Mouse (Mus musculus) midbrain, embryonic 15.5 days (tissue): ENCODE measurements at regions not wholly inside any gene's neighbourhood (a gene's known extent, or its start where the extent isn't known, plus 50 kb on each side); places are given as distances from the start of the nearest gene placed in this dataset.
"Not testable (repeated sequence)": the region's sequence is repeated elsewhere in the genome, so short reads cannot be mapped to it uniquely, and the experiment has no call there.

Experiments used
- ATAC-seq: fragments of 200-750 bp; cut with Nextera tagmentation; replicated peaks from 2 replicates; pipeline ENCODE4 v1.8.0; 2017; ENCODE audit warnings: moderate TSS enrichment
- H3K27ac ChIP-seq: fragments of 300-500 bp; sonication (generic); 2 replicates; pipeline ENCODE4 v1.5.1; 2015; ENCODE audit warnings: mild to moderate bottlenecking, inconsistent platforms
- H3K27me3 ChIP-seq: fragments of 300-500 bp; sonication (generic); replicated peaks from 2 replicates; pipeline ENCODE4 v1.6.1; 2015; ENCODE audit warnings: inconsistent platforms
- H3K36me3 ChIP-seq: fragments of 300-500 bp; sonication (generic); replicated peaks from 2 replicates; pipeline ENCODE4 v1.6.1; 2015; ENCODE audit warnings: inconsistent platforms
- H3K4me1 ChIP-seq: fragments of 300-500 bp; sonication (generic); 2 replicates; pipeline ENCODE4 v1.6.1; 2015; ENCODE audit warnings: inconsistent platforms
- H3K4me2 ChIP-seq: fragments of 300-500 bp; sonication (generic); 2 replicates; pipeline ENCODE4 v1.6.1; 2015; ENCODE audit warnings: inconsistent platforms, mild to moderate bottlenecking, moderate library complexity
- H3K4me3 ChIP-seq: fragments of 300-500 bp; sonication (generic); 2 replicates; pipeline ENCODE4 v1.5.1; 2015; ENCODE audit warnings: mild to moderate bottlenecking, inconsistent platforms
- H3K9ac ChIP-seq: fragments of 300-500 bp; sonication (generic); 2 replicates; pipeline ENCODE4 v1.6.1; 2015; ENCODE audit warnings: mild to moderate bottlenecking, inconsistent platforms
- H3K9me3 ChIP-seq: fragments of 300-500 bp; sonication (generic); 2 replicates; pipeline ENCODE4 v1.6.1; 2016; ENCODE audit warnings: inconsistent platforms
- WGBS: fragments of 180-500 bp; shearing (Covaris S2); methylation state at CpG from one replicate; pipeline ENCODE4 v1.1.7; 2015; ENCODE audit warnings: mixed read lengths; 5-methylcytosine and 5-hydroxymethylcytosine counted together

GRCm38 (mm10) chr1:105925617-105926370 lies 64.4 kb upstream of the Zcchc2 start:
- Histone ChIP-seq H3K36me3 (no peaks in the 10 kb centered on the region), H3K27me3 (no peaks in the 10 kb centered on the region), H3K9me3 (no peaks in the 10 kb centered on the region), H3K4me2 (no peak overlapping the region), H3K9ac (no peak overlapping the region), H3K27ac (no peak overlapping the region), H3K4me3 (no peak overlapping the region), H3K4me1 (no peaks in the 10 kb centered on the region)
- 77% methylated on average over 3 of the region's 3 CpGs for WGBS
- ATAC-seq = no peak

- no peak overlapping the region for H3K27ac ChIP-seq
- no peak overlapping the region for H3K9ac ChIP-seq
- H3K9me3 ChIP-seq = no peaks in the 10 kb centered on the region
- 95% methylated on average over 2 of the region's 2 CpGs for WGBS
- no peak for ATAC-seq
- H3K4me1 ChIP-seq = no peaks in the 10 kb centered on the region
- H3K27me3 ChIP-seq = no peaks in the 10 kb centered on the region
- no peaks in the 10 kb centered on the region for H3K36me3 ChIP-seq
- no peak overlapping the region for H3K4me2 ChIP-seq
- H3K4me3 ChIP-seq = no peak overlapping the region
These were observed 63.3 kb upstream of the Zcchc2 start for GRCm38 (mm10) chr1:105926871-105927270.

GRCm38 (mm10) chr1:105930841-105931240 lies 59.4 kb upstream of the Zcchc2 start:
- no peak overlapping the region for H3K4me2 ChIP-seq
- H3K4me3 ChIP-seq = no peak overlapping the region
- H3K9me3 ChIP-seq = no peaks in the 10 kb centered on the region
- H3K27ac ChIP-seq = no peak overlapping the region
- no peak overlapping the region for H3K9ac ChIP-seq
- ATAC-seq = no peak
- no peaks in the 10 kb centered on the region for H3K4me1 ChIP-seq
- no peaks in the 10 kb centered on the region for H3K36me3 ChIP-seq
- no peaks in the 10 kb centered on the region for H3K27me3 ChIP-seq

- not testable (repeated sequence) for H3K27ac ChIP-seq, H3K9ac ChIP-seq, H3K9me3 ChIP-seq, H3K27me3 ChIP-seq, H3K4me3 ChIP-seq, H3K4me2 ChIP-seq, H3K4me1 ChIP-seq, ATAC-seq, H3K36me3 ChIP-seq
- WGBS = 94% methylated on average over 2 of the region's 2 CpGs
These were observed 56.0 kb upstream of the Zcchc2 start for GRCm38 (mm10) chr1:105934171-105934570.
